Mouse (Mus musculus) kidney, postnatal 0 days (tissue): ENCODE results near the gene Rere. TPM values are rescaled to one million over a fixed set of nuclear protein-coding genes. Genes with fewer than 3 reads are reported as not detected.

ENCODE experiments used
- ATAC-seq: fragments of 200-750 bp; cut with Nextera tagmentation; replicated peaks from 2 replicates; pipeline ENCODE4 v1.8.0; 2017; ENCODE audit warnings: low read depth, moderate number of reproducible peaks, moderate TSS enrichment, moderate library complexity; ENCODE audit not compliant: low FRiP score
- DNase-seq: peaks from one replicate; pipeline ENCODE4 v3.0.0-alpha.2; 2016; ENCODE audit warnings: low spot score
- H3K27ac ChIP-seq: fragments of 300-500 bp; sonication (generic); 2 replicates; pipeline ENCODE4 v1.5.1; 2014; ENCODE audit warnings: mild to moderate bottlenecking
- H3K27me3 ChIP-seq: fragments of 300-500 bp; sonication (generic); 2 replicates; pipeline ENCODE4 v1.6.1; 2014; ENCODE audit warnings: low read length, mixed read lengths; ENCODE audit not compliant: insufficient read depth
- H3K36me3 ChIP-seq: fragments of 300-500 bp; sonication (generic); 2 replicates; pipeline ENCODE4 v1.6.1; 2014; ENCODE audit warnings: low read length, mixed read lengths; ENCODE audit not compliant: insufficient read depth
- H3K4me1 ChIP-seq: fragments of 300-500 bp; sonication (generic); replicated peaks from 2 replicates; pipeline ENCODE4 v1.6.1; 2014; ENCODE audit warnings: antibody characterized with exemption, low read length, mixed read lengths; ENCODE audit not compliant: insufficient read depth
- H3K4me2 ChIP-seq: fragments of 300-500 bp; sonication (generic); 2 replicates; pipeline ENCODE4 v1.6.1; 2014; ENCODE audit warnings: mild to moderate bottlenecking, low read length, moderate library complexity, mixed read lengths
- H3K4me3 ChIP-seq: fragments of 300-500 bp; sonication (generic); replicated peaks from 2 replicates; pipeline ENCODE4 v1.5.1; 2014; ENCODE audit warnings: low read depth, low read length
- H3K9ac ChIP-seq: fragments of 300-500 bp; sonication (generic); 2 replicates; pipeline ENCODE4 v1.6.1; 2014; ENCODE audit warnings: low read depth, low read length
- H3K9me3 ChIP-seq: fragments of 300-500 bp; sonication (generic); replicated peaks from 2 replicates; pipeline ENCODE4 v1.6.1; 2016; ENCODE audit warnings: low read length, inconsistent platforms, mixed read lengths
- CTCF ChIP-seq: IDR thresholded peaks from 2 replicates; pipeline ENCODE4 v1.5.1; 2016; ENCODE audit warnings: antibody characterized with exemption, low read depth, mild to moderate bottlenecking, moderate library complexity
- WGBS: fragments of 180-500 bp; shearing (Covaris S2); extraction: QIAGEN DNeasy Blood & Tissue Kit; methylation state at CpG from one replicate; pipeline ENCODE4 v1.1.7; 2014; 5-methylcytosine and 5-hydroxymethylcytosine counted together
- polyA plus RNA-seq: library from polyadenylated mRNA; unstranded; fragments of >200 nt; fragmentation: Nextera tagmentation; extraction: Ambion mirVana; gene quantifications from 2 replicates; pipeline ENCODE4 v1.2.1, GENCODE M21; 2015

Gene Rere
- polyA plus RNA-seq, 1 experiment from 2014 or later: 29.8 TPM

DNA sequence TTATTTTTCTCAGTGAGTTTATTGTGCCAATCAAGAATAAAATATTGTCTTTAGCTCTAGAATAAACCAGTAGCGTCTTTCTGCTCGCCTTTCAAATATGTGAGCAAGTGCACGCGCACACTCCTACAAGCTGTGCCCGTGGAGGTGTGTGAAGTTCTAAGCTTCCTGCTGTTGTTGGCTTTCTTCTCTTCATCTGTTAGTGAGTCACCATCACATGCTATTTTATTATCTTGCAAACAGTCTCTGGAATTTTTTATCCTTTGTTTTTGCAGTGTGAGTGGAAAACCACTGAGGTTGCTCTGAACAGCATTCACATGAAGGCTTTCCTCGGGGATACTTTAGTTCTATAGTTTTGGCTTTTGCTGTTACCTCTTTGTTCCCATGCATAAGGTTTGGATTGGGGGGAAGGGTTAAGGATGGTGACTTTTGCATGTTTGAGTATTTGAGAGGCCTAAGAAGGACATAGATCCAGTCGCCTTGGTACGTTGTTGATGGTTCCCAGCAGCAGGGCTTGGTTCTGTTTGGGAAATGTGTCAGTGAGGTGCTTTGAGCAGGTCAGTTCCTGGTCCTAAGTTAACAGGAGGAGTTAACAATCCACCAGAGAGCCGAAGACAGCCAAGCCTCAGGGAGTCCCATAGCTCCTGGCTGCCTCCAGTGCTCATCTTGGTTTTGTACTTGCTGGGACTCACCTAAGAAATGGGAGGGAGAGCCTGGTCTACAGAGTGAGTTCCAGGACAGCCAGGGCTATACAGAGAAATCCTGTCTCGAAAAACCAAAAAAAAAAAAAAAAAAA lies 300.7 kb downstream of the Rere start:
- Histone ChIP-seq H3K9me3 (no peaks in the 10 kb centered on the region), H3K4me1 (peaks cover 51% of the 10 kb centered on the region)
- 46% methylated on average over 10 of the region's 10 CpGs for WGBS

DNA sequence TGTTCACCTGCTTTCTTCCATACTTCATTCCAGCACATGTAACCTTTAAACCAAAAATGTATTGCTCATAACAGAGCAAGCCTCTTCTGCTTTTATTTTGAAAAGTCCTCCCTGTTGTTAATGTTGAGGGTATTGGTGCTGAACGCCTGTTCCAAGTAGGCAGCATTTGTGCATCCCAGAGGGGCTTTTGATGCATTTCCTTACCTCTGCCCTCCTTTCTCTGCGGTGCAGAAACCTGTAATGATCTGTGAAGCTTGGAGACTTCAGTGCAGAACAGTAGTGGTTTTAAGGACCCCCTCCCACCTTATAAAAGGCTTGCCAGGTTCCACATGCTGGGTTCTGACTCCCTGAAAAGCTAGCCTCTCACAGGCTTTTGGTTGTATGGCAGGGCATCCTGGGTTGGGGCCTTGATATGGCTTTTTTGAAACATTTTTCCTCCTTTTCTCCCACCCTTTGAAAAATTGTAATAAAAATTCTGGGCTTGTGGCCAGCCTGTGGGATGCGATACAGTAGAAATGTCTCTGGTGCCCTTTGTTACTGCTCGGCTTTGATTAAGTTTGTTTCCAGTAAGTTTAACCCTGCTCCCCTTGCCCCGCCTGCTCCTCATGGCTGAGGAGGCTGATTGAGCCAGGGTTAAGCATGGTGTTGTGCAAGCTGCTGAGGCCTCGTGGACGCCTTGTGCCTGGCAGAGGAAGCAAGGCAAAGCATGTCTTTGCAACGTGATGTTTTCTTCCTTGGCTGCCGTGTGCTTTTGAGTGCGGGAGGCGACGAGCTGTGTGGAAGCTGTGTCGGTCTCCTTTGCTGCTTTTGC lies 301.7 kb downstream of the Rere start:
- peak overlapping the region; percentile 6; the same call in 1 of the 2 replicates for H3K9ac ChIP-seq
- DNase-seq: peak; percentile 90
- no peaks in the 10 kb centered on the region for H3K36me3 ChIP-seq
- H3K27me3 ChIP-seq: no peaks in the 10 kb centered on the region
- peaks cover 57% of the 10 kb centered on the region for H3K4me1 ChIP-seq
- no peak overlapping the region for H3K4me3 ChIP-seq
- ATAC-seq: peak; percentile 85
- no peak for TF ChIP-seq CTCF
- peak overlapping the region; percentile 21 for H3K4me2 ChIP-seq
- no peaks in the 10 kb centered on the region for H3K9me3 ChIP-seq
- WGBS: 3% methylated on average over 13 of the region's 13 CpGs
- H3K27ac ChIP-seq: peak overlapping the region; percentile 90

More for the DNA sequence above, 300.7 kb downstream of the Rere start:
- no peak overlapping the region for H3K9ac ChIP-seq
- no peak overlapping the region for H3K4me3 ChIP-seq
- no peaks in the 10 kb centered on the region for H3K27me3 ChIP-seq
- no peaks in the 10 kb centered on the region for H3K36me3 ChIP-seq
- no peak for ATAC-seq
- peak overlapping the region; percentile 90 for H3K27ac ChIP-seq
- no peak for DNase-seq
- 0 out of 2 replicates have a peak overlapping the region, but pooled peaks have one; percentile 2 for H3K4me2 ChIP-seq
- TF ChIP-seq CTCF: no peak

DNA sequence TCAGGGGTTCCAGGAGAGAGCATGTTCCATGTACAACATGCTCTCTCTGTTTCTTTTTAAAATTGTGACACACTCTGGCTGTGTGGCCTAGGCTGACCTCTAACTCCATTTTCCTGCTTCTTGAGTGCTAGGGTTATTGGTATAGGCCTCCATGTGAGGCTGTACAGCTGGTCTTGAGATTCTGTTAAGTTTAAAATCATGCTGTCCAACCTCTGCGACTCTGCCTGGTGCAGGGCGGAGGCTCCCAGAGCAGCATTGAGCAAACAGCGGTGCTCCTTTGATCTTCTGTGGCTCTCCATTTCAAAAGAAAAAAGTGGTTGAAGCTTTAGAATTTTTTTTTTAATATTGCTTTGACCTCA lies 302.3 kb downstream of the Rere start:
- ATAC-seq (peak; percentile 66), DNase-seq (peak; percentile 84)
- no peak for TF ChIP-seq CTCF
- Histone ChIP-seq H3K4me2 (peak overlapping the region; percentile 21), H3K27me3 (no peaks in the 10 kb centered on the region), H3K9ac (no peak overlapping the region), H3K4me1 (peaks cover 57% of the 10 kb centered on the region), H3K4me3 (no peak overlapping the region), H3K9me3 (no peaks in the 10 kb centered on the region), H3K36me3 (no peaks in the 10 kb centered on the region), H3K27ac (peak overlapping the region; percentile 90)
- WGBS: 8% methylated on average over 3 of the region's 3 CpGs

DNA sequence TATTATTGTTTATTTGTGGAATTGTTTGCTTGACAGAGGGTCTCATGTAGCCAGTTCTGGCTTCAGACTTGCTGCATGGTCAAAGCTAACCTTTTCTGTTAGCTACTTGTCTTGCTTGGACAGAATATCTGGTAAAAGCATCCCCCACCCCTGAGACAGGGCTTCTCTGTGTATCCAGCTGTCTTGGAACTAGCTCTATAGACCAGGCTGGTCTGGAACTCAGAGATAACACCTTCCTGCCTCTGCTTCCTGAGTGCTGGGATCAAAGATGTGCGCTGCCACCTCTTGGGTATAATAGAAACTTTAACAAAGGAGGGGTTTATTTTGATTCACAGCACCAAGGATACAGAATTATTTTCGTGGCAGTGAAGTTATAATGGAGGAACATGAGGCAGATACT lies 304.4 kb downstream of the Rere start:
- no peaks in the 10 kb centered on the region for H3K36me3 ChIP-seq
- ATAC-seq (no peak), DNase-seq (no peak)
- no peak overlapping the region for H3K4me3 ChIP-seq
- no peak overlapping the region for H3K27ac ChIP-seq
- H3K4me2 ChIP-seq: no peak overlapping the region
- TF ChIP-seq CTCF: no peak
- no peak overlapping the region for H3K9ac ChIP-seq
- H3K9me3 ChIP-seq: no peaks in the 10 kb centered on the region
- 85% methylated on average over 2 of the region's 2 CpGs for WGBS
- H3K4me1 ChIP-seq: peaks cover 72% of the 10 kb centered on the region
- no peaks in the 10 kb centered on the region for H3K27me3 ChIP-seq

DNA sequence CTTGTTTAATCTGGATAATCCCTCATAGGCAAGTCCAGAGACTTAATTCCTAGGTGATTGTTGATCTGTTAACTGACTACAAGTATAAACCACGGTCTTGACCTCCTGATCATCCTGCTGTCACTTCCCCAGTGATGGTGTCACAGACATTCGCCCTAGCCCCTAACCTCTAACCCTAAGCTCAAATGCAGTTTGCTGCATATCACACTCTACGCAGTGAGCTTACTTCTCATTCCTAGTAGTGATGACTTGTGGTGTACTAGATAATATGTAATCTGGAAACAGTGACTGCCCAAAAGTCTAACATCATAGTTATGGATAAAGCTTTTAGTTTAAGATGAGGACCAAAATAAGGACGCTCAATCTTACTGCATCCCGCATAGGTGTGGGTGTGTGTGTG lies 304.8 kb downstream of the Rere start:
- H3K4me3 ChIP-seq: no peak overlapping the region
- ATAC-seq: no peak
- no peak overlapping the region for H3K27ac ChIP-seq
- H3K27me3 ChIP-seq: no peaks in the 10 kb centered on the region
- H3K36me3 ChIP-seq: no peaks in the 10 kb centered on the region
- H3K9ac ChIP-seq: no peak overlapping the region
- H3K4me1 ChIP-seq: peaks cover 76% of the 10 kb centered on the region
- no peak for DNase-seq
- H3K9me3 ChIP-seq: no peaks in the 10 kb centered on the region
- H3K4me2 ChIP-seq: no peak overlapping the region
- 61% methylated on average over 5 of the region's 5 CpGs for WGBS
- TF ChIP-seq CTCF: no peak

DNA sequence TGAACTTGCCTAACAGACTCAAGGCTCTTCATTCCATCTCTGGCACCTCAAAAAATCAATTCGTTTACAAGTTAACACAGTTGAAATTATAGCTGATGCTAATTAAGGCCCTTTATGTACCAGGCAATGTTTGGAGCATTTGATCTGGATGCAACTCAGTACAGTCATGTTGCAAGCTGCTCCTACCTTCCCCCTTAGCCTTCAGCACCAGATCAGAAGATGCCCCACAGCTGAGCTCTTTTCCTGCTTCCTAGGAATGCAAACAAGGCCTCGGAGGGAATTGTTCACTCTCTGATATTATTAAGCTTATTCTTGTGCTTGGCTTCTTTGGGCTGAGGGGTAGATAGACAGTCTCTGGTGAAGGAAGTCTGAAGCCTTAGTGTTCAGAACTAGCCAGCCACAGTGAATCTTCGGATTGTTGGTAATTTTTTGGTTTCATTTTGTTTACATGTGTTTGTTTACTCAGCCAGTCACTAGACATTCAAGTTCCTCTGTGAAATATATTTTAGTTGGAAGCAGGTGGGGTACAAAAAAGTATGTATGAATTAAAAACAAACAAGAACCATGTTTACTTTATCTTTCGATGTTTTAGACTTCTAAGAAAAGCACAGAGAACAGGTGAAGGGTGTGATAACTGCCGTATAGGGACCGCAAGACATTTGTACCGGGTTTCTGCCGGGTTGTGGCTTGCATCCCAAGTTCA lies 306.3 kb downstream of the Rere start:
- no peaks in the 10 kb centered on the region for H3K9me3 ChIP-seq
- no peak for ATAC-seq

More for the DNA sequence above, 306.3 kb downstream of the Rere start:
- DNase-seq: no peak
- H3K4me1 ChIP-seq: peaks cover 80% of the 10 kb centered on the region
- TF ChIP-seq CTCF: no peak
- no peak overlapping the region for H3K9ac ChIP-seq
- H3K27me3 ChIP-seq: no peaks in the 10 kb centered on the region
- no peaks in the 10 kb centered on the region for H3K36me3 ChIP-seq
- 59% methylated on average over 8 of the region's 8 CpGs for WGBS
- H3K4me3 ChIP-seq: no peak overlapping the region
- H3K4me2 ChIP-seq: no peak overlapping the region
- H3K27ac ChIP-seq: peak overlapping the region; percentile 68
